Mouse (Mus musculus): ENCODE measurements around the gene E2f6. TPM values are rescaled to one million over a fixed set of nuclear protein-coding genes. Genes with fewer than 3 reads are reported as not detected.

The E2f6 gene
- total RNA-seq, 2 experiments from 2014 or later = 53.1 to 57.7 TPM

- DNase-seq (ENCODE audit: low spot score in 2 of 2) = no peak
Measured at GRCm38 (mm10) chr12:16799928-16800258, 10.9 kb upstream of the E2f6 start.

- DNase-seq (ENCODE audit: low spot score in 2 of 2) = no peak
Measured at GRCm38 (mm10) chr12:16800259-16800958, 10.4 kb upstream of the E2f6 start, which contains the start of gene Greb1. Gene Greb1 (minus strand): TSS chr12:16800886.

- no peak for DNase-seq (ENCODE audit: low spot score in 2 of 2)
Measured at GRCm38 (mm10) chr12:16800959-16801315, 9.8 kb upstream of the E2f6 start.

- DNase-seq (ENCODE audit: low spot score in 2 of 2) = no peak
Measured at GRCm38 (mm10) chr12:16803237-16803955, 7.4 kb upstream of the E2f6 start.

- DNase-seq (ENCODE audit: low spot score in 2 of 2) = no peak
Measured at GRCm38 (mm10) chr12:16803956-16804430, 6.8 kb upstream of the E2f6 start.

GRCm38 (mm10) chr12:16805511-16805910 is 5.3 kb upstream of the E2f6 start:
- peak; percentile 59 to 79 for DNase-seq (ENCODE audit: low spot score in 2 of 2)

GRCm38 (mm10) chr12:16808045-16808444 is 2.7 kb upstream of the E2f6 start:
- peak in 1 of 2 experiments; percentile 29 for DNase-seq (ENCODE audit: low spot score in 2 of 2)

GRCm38 (mm10) chr12:16811477-16811876 is 714 bp downstream of the E2f6 start:
- DNase-seq (ENCODE audit: low spot score in 2 of 2) = no peak

- DNase-seq (ENCODE audit: low spot score in 2 of 2) = no peak
Measured at GRCm38 (mm10) chr12:16817147-16817546, 6.4 kb downstream of the E2f6 start.

- DNase-seq (ENCODE audit: low spot score in 2 of 2) = no peak
Measured at GRCm38 (mm10) chr12:16818513-16818912, 7.8 kb downstream of the E2f6 start.

GRCm38 (mm10) chr12:16820761-16821160 is 10.0 kb downstream of the E2f6 start:
- DNase-seq (ENCODE audit: low spot score in 2 of 2) = peak in 1 of 2 experiments; percentile 31

- no peak for DNase-seq (ENCODE audit: low spot score in 2 of 2)
Measured at GRCm38 (mm10) chr12:16822181-16822734, 11.5 kb downstream of the E2f6 start.

GRCm38 (mm10) chr12:16823701-16824100 is 12.9 kb downstream of the E2f6 start:
- no peak for DNase-seq (ENCODE audit: low spot score in 2 of 2)

GRCm38 (mm10) chr12:16828505-16828904 is 17.7 kb downstream of the E2f6 start:
- peak in 1 of 2 experiments; percentile 34 for DNase-seq (ENCODE audit: low spot score in 2 of 2)

GRCm38 (mm10) chr12:16829785-16830184 is 19.0 kb downstream of the E2f6 start:
- no peak for DNase-seq (ENCODE audit: low spot score in 2 of 2)

GRCm38 (mm10) chr12:16831071-16831470 is 20.3 kb downstream of the E2f6 start:
- no peak for DNase-seq (ENCODE audit: low spot score in 2 of 2)

GRCm38 (mm10) chr12:16834701-16835100 is 23.9 kb downstream of the E2f6 start:
- DNase-seq (ENCODE audit: low spot score in 2 of 2) = no peak

GRCm38 (mm10) chr12:16836188-16836587 is 25.4 kb downstream of the E2f6 start:
- peak in 1 of 2 experiments; percentile 35 for DNase-seq (ENCODE audit: low spot score in 2 of 2)

GRCm38 (mm10) chr12:16837766-16838165 is 27.0 kb downstream of the E2f6 start:
- DNase-seq (ENCODE audit: low spot score in 2 of 2) = no peak

GRCm38 (mm10) chr12:16840842-16841782 is 30.3 kb downstream of the E2f6 start:
- DNase-seq (ENCODE audit: low spot score in 2 of 2) = no peak
